Mouse (Mus musculus) heart, adult 2 months (tissue): ENCODE measurements around the gene Rap1b.

Experiments
- CTCF ChIP-seq: fragments of 200-600 bp; IDR thresholded peaks from 2 replicates; pipeline ENCODE4 v1.8.1; 2022; ENCODE audit warnings: antibody characterized with exemption, mild to moderate bottlenecking, moderate library complexity
- EP300 ChIP-seq: fragments of 200-500 bp; IDR thresholded peaks from 2 replicates; pipeline ENCODE4 v1.6.1; 2011; ENCODE audit warnings: low read depth, low read length, control low read depth; ENCODE audit not compliant: insufficient read depth
- POLR2A ChIP-seq: fragments of 200-500 bp; IDR thresholded peaks from 2 replicates; pipeline ENCODE4 v1.6.1; 2011; ENCODE audit warnings: mild to moderate bottlenecking, low read depth, low read length, control low read depth; ENCODE audit not compliant: insufficient read depth

- TF ChIP-seq POLR2A, result no peak
- no peak for TF ChIP-seq CTCF
- no peak for TF ChIP-seq EP300
Observed at GRCm38 (mm10) chr10:117812501-117812900, 33.3 kb downstream of the Rap1b start.
